Mouse (Mus musculus): Measurements from ENCODE around the gene Crk.

DNA sequence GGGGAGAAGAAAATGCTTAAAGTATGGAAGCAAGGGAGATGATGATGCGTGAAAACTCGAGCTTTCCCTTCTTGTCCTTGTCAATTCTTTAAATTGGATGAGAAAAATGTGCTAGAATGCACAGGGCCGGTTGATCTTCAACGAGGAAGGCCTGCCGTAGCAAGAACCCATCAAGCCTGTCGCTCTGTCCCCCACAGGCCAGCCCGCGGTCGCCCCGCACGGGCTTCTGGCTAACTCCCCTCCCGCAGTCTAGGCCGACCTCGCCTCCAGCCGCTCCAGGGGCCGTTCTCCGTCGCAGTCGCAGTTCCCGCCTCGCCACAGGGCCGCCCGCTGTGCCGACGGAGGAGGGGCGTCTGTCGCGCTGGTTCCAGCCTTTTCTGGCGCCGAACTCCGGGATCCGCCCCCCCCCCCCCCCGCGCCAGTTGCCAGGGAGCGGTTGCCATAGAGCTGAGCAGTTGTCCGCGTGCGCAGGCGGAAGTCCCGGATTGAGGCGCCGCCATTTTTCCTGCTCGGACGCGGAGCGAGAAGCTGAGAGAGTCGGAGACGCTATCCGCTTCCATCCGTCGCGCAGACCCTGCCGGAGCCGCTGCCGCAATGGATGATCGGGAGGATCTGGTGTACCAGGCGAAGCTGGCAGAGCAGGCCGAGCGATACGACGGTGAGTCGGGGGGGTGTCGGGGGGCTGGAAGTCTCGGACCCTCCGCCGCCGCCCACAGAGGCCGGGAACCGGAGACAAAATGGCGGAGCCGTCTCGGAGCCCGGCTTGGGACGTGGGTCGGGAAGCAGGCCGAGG lies 53.6 kb downstream of the Crk start, which contains the start of gene Ywhae:
- peak; percentile 9; the same call in 1 of the 2 replicates for TF ChIP-seq CTCF (IDR thresholded peaks at IDR 0.05; ENCODE audit: low read depth)
- peak; percentile 93 for TF ChIP-seq EP300 (IDR thresholded peaks at IDR 0.05; ENCODE audit: low read depth)

All from heart, postnatal 0 days (tissue).